Mouse (Mus musculus) kidney, postnatal 0 days (tissue): ENCODE measurements around the gene Birc6. TPM values are rescaled to one million over a fixed set of nuclear protein-coding genes. Genes with fewer than 3 reads are reported as not detected.

Experiments
- ATAC-seq: fragments of 200-750 bp; cut with Nextera tagmentation; replicated peaks from 2 replicates; pipeline ENCODE4 v1.8.0; 2017; ENCODE audit warnings: low read depth, moderate number of reproducible peaks, moderate TSS enrichment, moderate library complexity; ENCODE audit not compliant: low FRiP score
- DNase-seq: peaks from one replicate; pipeline ENCODE4 v3.0.0-alpha.2; 2016; ENCODE audit warnings: low spot score
- H3K27ac ChIP-seq: fragments of 300-500 bp; sonication (generic); 2 replicates; pipeline ENCODE4 v1.5.1; 2014; ENCODE audit warnings: mild to moderate bottlenecking
- H3K27me3 ChIP-seq: fragments of 300-500 bp; sonication (generic); 2 replicates; pipeline ENCODE4 v1.6.1; 2014; ENCODE audit warnings: low read length, mixed read lengths; ENCODE audit not compliant: insufficient read depth
- H3K36me3 ChIP-seq: fragments of 300-500 bp; sonication (generic); 2 replicates; pipeline ENCODE4 v1.6.1; 2014; ENCODE audit warnings: low read length, mixed read lengths; ENCODE audit not compliant: insufficient read depth
- H3K4me1 ChIP-seq: fragments of 300-500 bp; sonication (generic); replicated peaks from 2 replicates; pipeline ENCODE4 v1.6.1; 2014; ENCODE audit warnings: antibody characterized with exemption, low read length, mixed read lengths; ENCODE audit not compliant: insufficient read depth
- H3K4me2 ChIP-seq: fragments of 300-500 bp; sonication (generic); 2 replicates; pipeline ENCODE4 v1.6.1; 2014; ENCODE audit warnings: mild to moderate bottlenecking, low read length, moderate library complexity, mixed read lengths
- H3K4me3 ChIP-seq: fragments of 300-500 bp; sonication (generic); replicated peaks from 2 replicates; pipeline ENCODE4 v1.5.1; 2014; ENCODE audit warnings: low read depth, low read length
- H3K9ac ChIP-seq: fragments of 300-500 bp; sonication (generic); 2 replicates; pipeline ENCODE4 v1.6.1; 2014; ENCODE audit warnings: low read depth, low read length
- H3K9me3 ChIP-seq: fragments of 300-500 bp; sonication (generic); replicated peaks from 2 replicates; pipeline ENCODE4 v1.6.1; 2016; ENCODE audit warnings: low read length, inconsistent platforms, mixed read lengths
- CTCF ChIP-seq: IDR thresholded peaks from 2 replicates; pipeline ENCODE4 v1.5.1; 2016; ENCODE audit warnings: antibody characterized with exemption, low read depth, mild to moderate bottlenecking, moderate library complexity
- WGBS: fragments of 180-500 bp; shearing (Covaris S2); extraction: QIAGEN DNeasy Blood & Tissue Kit; methylation state at CpG from one replicate; pipeline ENCODE4 v1.1.7; 2014; 5-methylcytosine and 5-hydroxymethylcytosine counted together
- polyA plus RNA-seq: library from polyadenylated mRNA; unstranded; fragments of >200 nt; fragmentation: Nextera tagmentation; extraction: Ambion mirVana; gene quantifications from 2 replicates; pipeline ENCODE4 v1.2.1, GENCODE M21; 2015

Gene Birc6
- polyA plus RNA-seq, 1 experiment from 2014 or later: 99.0 TPM

- no peak overlapping the region for H3K4me3 ChIP-seq
- WGBS: 87% methylated on average over 8 of the region's 8 CpGs
- no peak for DNase-seq
- TF ChIP-seq CTCF: no peak
- ATAC-seq: no peak
- H3K9me3 ChIP-seq: no peaks in the 10 kb centered on the region
- H3K36me3 ChIP-seq: no peaks in the 10 kb centered on the region
- H3K27me3 ChIP-seq: no peaks in the 10 kb centered on the region
- no peak overlapping the region for H3K27ac ChIP-seq
- H3K9ac ChIP-seq: no peak overlapping the region
- H3K4me2 ChIP-seq: no peak overlapping the region
- no peaks in the 10 kb centered on the region for H3K4me1 ChIP-seq
Observed at GRCm38 (mm10) chr17:74711627-74712026, 183.5 kb downstream of the Birc6 start.

GRCm38 (mm10) chr17:74715128-74715527 lies 187.0 kb downstream of the Birc6 start:
- Histone ChIP-seq H3K27ac (no peak overlapping the region), H3K27me3 (no peaks in the 10 kb centered on the region), H3K9me3 (no peaks in the 10 kb centered on the region), H3K4me3 (no peak overlapping the region), H3K4me1 (peaks cover 4% of the 10 kb centered on the region; the same call in 1 of the 2 replicates), H3K36me3 (no peaks in the 10 kb centered on the region), H3K9ac (no peak overlapping the region), H3K4me2 (no peak overlapping the region)
- TF ChIP-seq CTCF: no peak
- ATAC-seq (no peak), DNase-seq (no peak)
- WGBS: 55% methylated on average over 3 of the region's 3 CpGs

- 67% methylated on average over 1 of the region's 1 CpGs for WGBS
- Histone ChIP-seq H3K9ac (no peak overlapping the region), H3K4me3 (no peak overlapping the region), H3K27me3 (no peaks in the 10 kb centered on the region), H3K27ac (no peak overlapping the region), H3K4me2 (no peak overlapping the region), H3K36me3 (no peaks in the 10 kb centered on the region), H3K4me1 (peaks cover 4% of the 10 kb centered on the region; the same call in 1 of the 2 replicates), H3K9me3 (no peaks in the 10 kb centered on the region)
- TF ChIP-seq CTCF: no peak
- DNase-seq: no peak
- no peak for ATAC-seq
Observed at GRCm38 (mm10) chr17:74715724-74716123, 187.6 kb downstream of the Birc6 start.

GRCm38 (mm10) chr17:74716643-74717042 lies 188.5 kb downstream of the Birc6 start:
- WGBS: 45% methylated on average over 3 of the region's 3 CpGs
- peak overlapping the region; percentile 93 for H3K4me2 ChIP-seq
- H3K4me1 ChIP-seq: peaks cover 4% of the 10 kb centered on the region; the same call in 1 of the 2 replicates
- no peaks in the 10 kb centered on the region for H3K9me3 ChIP-seq
- H3K27me3 ChIP-seq: no peaks in the 10 kb centered on the region
- no peak for DNase-seq
- no peak for TF ChIP-seq CTCF
- H3K4me3 ChIP-seq: no peak overlapping the region
- H3K27ac ChIP-seq: peak overlapping the region; percentile 63; the same call in 1 of the 2 replicates
- no peak for ATAC-seq
- no peak overlapping the region for H3K9ac ChIP-seq
- H3K36me3 ChIP-seq: no peaks in the 10 kb centered on the region

GRCm38 (mm10) chr17:74717091-74717617 lies 189.1 kb downstream of the Birc6 start:
- H3K27ac ChIP-seq: peak overlapping the region; percentile 63
- peak; percentile 11; the same call in 1 of the 2 replicates for ATAC-seq
- H3K27me3 ChIP-seq: no peaks in the 10 kb centered on the region
- H3K4me2 ChIP-seq: peak overlapping the region; percentile 93
- DNase-seq: no peak
- peak overlapping the region; percentile 79; the same call in 1 of the 2 replicates for H3K9ac ChIP-seq
- H3K4me3 ChIP-seq: peak overlapping the region; percentile 78
- peaks cover 4% of the 10 kb centered on the region; the same call in 1 of the 2 replicates for H3K4me1 ChIP-seq
- H3K9me3 ChIP-seq: no peaks in the 10 kb centered on the region
- no peak for TF ChIP-seq CTCF
- peaks cover 3% of the 10 kb centered on the region; the same call in 1 of the 2 replicates for H3K36me3 ChIP-seq
- WGBS: 9% methylated on average over 14 of the region's 14 CpGs

GRCm38 (mm10) chr17:74717618-74718151 lies 189.6 kb downstream of the Birc6 start, which contains the start of gene Ttc27:
Gene Ttc27 (plus strand): TSS chr17:74717732.
- H3K27ac ChIP-seq: peak within 1 kb of the TSS; percentile 63

More at GRCm38 (mm10) chr17:74717618-74718151, 189.6 kb downstream of the Birc6 start, which contains the start of gene Ttc27:
- no peaks in the 10 kb centered on the region for H3K27me3 ChIP-seq
- peak within 1 kb of the TSS; percentile 79 for H3K9ac ChIP-seq
- DNase-seq (peak; percentile 98), ATAC-seq (peak; percentile 87)
- peak within 1 kb of the TSS; percentile 93 for H3K4me2 ChIP-seq
- no peaks in the 10 kb centered on the region for H3K9me3 ChIP-seq
- peak within 1 kb of the TSS; percentile 78 for H3K4me3 ChIP-seq
- no peak for TF ChIP-seq CTCF
- 1% methylated on average over 31 of the region's 31 CpGs for WGBS
- H3K4me1 ChIP-seq: peaks cover 4% of the 10 kb centered on the region; the same call in 1 of the 2 replicates
- peaks cover 6% of the 10 kb centered on the region; the same call in 1 of the 2 replicates for H3K36me3 ChIP-seq
